Mouse (Mus musculus): ENCODE measurements around the gene Acot7.

Acot7 gene

DNA sequence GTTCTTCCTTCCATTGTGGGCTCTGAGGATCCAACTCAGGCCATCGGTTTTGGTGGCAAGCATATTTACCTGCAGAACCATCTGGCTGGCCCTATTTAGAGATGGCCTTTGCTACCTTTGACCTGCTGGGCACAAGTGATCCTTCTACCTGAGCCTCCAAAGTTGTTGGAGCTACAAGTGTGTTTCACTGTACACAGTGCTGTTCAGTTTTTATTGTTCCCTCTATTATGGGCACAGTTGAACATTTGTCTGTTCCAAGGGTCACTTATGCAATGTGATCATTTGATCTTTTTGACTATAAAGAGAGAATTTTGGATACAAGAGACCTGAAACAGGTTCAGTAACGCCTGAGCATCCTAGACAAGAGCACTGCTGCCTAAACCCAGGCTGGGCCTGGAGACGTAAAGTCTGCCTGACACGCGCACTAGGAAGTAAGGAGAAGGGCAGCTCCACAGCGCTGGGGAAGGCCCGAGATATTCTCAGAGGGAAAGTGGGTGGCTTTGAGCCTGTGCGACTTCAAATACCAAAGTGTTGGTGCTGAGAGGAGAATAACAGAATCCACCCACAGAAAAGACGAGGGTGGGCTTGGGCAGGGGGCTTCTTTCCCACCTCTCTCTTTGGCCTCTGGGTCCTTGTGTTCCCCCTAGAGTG, 65.4 kb downstream of the Acot7 start:
- in situ Hi-C loops (cut with MboI, MseI) = no loop called here

DNA sequence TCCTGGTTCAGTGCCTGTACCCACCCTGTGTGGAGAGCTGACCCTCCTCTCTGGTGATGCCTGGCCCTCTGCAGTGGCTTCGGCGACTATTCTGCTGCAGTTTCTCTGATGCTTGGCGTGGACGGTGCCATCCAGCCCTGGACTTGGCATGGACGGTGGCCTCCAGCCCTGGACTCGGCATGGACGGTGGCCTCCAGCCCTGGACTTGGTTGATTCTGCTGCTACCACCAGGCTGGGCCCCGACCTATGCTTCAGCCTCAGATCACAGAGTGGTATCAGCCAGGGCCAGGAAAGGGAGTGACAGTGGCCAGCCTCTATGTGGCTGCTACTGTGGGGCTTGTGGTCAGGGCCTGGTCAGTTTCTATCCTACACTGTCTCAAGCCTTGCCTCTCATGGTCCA, 66.0 kb downstream of the Acot7 start:
- in situ Hi-C loops (cut with MboI, MseI) = no loop called here

GRCm38 (mm10) chr4:152244545-152245522, 66.9 kb downstream of the Acot7 start:
- in situ Hi-C loops (cut with MboI, MseI) = no loop called here

- in situ Hi-C loops (cut with MboI, MseI) = no loop called here
These were observed 68.1 kb downstream of the Acot7 start for GRCm38 (mm10) chr4:152246011-152246410.

DNA sequence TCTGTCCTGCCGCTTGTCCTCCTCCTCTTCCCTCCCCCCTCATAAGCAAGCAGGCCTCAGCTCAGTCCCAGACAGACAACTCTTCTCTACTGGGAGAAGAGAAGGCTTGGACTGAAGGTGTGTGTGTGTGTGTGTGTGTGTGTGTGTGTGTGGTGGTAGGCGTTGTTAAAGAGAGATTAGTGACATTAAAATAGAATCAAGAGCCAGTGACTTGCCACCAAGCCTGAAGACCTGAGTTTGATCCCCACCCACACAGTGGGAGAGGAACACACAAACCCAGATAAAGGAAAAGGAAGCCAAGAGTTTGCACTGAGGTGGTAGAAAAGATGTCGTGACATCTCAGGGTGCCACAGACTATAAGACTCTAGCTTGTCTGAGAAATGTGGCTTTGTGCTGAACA, 69.3 kb downstream of the Acot7 start:
- in situ Hi-C loops (cut with MboI, MseI) = no loop called here

DNA sequence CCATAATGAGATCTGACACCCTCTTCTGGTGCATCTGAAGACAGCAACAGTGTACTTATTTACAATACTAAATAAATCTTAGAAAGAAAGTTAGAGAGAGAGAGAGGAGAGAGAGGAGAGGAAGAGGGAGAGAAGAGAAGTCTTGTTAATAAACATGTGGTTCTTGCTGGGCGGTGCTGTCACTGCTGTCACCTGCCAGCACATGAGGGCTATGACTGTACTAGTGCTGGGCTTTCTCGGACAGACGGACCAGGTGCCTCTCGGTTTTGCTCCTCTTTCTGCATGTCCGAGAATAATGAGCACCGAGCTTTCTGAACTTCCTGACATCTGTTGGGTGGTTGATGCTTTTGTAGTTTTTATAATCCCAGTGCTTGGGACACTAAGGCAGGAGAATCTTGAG, 72.7 kb downstream of the Acot7 start:
- in situ Hi-C loops (cut with MboI, MseI) = no loop called here

DNA sequence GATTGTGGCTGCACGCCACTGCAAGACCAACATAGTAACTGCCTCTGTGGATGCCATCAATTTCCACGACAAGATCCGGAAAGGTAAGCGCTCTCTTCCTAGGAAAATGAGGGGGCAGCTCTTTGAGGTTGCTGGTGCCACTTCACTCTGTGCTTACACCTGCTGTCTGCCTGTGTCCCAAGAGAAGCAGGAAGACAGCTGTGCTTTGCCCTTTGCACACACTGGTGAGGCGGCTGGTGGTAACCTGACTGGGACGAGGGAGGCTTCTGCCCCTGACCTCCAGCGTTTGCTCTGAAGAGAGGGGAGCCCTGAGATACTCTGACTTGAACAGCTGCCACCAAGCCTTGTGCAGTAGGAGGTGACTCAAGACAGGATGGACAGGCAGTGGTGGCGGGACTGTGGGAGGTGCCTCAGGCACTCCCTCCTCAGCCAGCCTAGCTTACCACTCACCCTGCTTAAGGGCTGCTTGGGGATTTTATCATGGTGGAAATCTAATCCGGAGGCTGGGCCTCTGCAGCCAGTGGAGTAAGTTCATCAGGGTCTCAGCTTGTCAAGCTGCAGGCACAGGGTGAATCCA, 75.3 kb downstream of the Acot7 start:
- in situ Hi-C loops (cut with MboI, MseI) = no loop called here

- in situ Hi-C loops (cut with MboI, MseI) = no loop called here
These were observed 79.1 kb downstream of the Acot7 start for GRCm38 (mm10) chr4:152257070-152257469.

DNA sequence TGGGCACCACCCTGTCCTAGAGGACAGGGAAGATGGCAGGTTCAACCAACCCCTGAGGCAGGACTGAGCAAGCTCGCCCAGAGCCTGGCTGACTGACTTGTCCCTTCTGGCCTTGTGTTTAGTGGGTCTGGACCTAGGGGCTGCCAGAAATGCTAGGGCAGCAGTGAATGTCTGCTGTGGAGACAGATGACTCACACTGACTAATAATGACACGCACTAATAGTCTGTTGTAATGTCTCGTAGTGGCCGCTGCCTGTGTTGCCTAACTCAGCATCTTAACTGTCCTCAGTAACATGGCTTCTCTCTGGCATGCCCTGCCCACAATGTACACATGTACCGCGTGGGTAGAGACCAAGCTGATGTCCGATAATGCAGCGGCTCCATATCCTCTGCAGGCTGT, 82.5 kb downstream of the Acot7 start:
- in situ Hi-C loops (cut with MboI, MseI) = no loop called here

- in situ Hi-C loops (cut with MboI, MseI) = no loop called here
These were observed 84.3 kb downstream of the Acot7 start for GRCm38 (mm10) chr4:152262187-152262586.

DNA sequence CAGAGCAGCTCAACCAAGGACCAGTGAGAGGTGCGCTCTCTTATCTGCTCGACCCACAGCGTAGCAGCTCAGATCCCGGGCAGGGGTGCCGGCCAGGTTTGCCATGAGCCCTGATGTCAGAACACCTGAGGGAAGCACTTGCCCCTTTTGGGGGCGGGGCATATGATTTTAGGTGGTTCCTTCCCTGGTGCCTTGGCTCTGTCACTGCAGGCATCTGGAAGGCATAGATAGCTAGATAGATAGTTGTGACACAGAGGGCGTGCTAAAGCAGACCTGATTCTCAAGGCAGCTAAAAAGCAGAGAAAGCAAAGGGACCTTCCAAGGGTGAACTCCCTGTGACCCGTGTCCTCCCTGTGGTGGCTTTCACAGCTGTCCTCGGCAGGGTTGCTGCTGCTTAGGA, 85.2 kb downstream of the Acot7 start:
- in situ Hi-C loops (cut with MboI, MseI) = no loop called here

- in situ Hi-C loops (cut with MboI, MseI) = no loop called here
These were observed 85.7 kb downstream of the Acot7 start for GRCm38 (mm10) chr4:152263512-152264176.

GRCm38 (mm10) chr4:152264177-152264530, 86.2 kb downstream of the Acot7 start:
- in situ Hi-C loops (cut with MboI, MseI) = no loop called here

DNA sequence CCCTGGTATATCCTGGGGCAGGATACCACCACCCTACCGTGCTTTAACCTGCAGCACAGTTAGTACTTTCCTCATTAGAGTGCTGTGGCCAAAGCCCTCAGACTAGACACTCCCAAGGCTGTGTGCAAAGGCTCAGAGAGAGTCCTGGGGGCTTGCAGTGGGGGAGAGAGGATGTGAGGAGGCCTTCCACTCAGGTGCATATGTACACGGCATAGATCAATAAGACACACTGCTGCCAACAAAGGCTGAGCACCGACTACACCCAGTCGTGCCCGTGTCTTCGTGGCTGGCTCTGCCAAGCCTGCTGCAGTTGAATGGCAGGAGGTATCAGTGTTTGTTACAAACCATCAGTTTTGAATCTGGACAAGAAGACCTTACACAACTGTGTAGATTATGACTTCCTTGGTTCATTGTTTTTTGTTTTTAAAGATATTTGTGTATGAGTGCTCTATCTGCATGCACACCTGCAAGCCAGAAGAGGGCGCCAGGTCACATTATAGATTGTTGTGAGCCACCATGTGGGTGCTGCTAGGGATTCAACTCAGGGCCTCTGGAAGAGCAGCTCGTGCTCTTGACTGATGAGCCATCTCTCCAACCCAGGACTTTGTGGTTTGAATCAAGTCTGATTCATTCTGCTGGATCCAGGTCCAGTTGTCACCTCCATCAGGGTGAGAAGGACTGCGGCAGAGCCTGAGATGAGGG, 87.1 kb downstream of the Acot7 start:
- in situ Hi-C loops (cut with MboI, MseI) = no loop called here

GRCm38 (mm10) chr4:152265791-152266190, 87.9 kb downstream of the Acot7 start:
- in situ Hi-C loops (cut with MboI, MseI) = no loop called here

DNA sequence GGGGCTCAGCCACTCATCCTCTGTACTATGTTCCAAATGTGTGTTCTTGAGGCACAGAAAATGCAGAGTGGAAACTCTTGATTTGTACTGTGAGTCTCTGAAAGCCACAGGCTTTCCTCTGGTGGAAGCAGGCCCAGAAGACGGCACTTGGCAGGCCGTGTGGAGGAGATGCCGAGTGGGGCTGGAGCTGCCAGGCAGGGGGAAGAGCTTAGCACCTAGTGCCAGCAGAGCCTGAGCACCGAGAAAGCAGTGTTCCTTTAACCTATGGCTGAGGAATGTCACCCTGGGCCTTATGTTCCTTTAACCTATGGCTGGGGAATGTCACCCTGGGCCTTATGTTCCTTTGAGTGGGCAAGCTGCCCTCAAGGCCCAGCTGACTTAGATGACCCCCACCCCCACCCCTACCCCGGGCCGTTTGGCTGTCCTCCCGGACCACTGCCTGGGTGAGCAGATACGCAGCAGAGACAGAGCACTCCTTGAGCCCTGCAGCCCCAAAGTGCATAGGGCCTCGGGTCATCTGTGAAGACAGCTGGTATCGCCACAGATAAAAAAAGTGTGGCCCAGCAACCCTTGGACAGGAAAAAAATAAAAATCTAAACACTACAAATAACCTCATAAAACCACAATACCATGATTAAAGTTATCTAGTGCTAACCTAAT, 88.4 kb downstream of the Acot7 start:
- in situ Hi-C loops (cut with MboI, MseI) = no loop called here

DNA sequence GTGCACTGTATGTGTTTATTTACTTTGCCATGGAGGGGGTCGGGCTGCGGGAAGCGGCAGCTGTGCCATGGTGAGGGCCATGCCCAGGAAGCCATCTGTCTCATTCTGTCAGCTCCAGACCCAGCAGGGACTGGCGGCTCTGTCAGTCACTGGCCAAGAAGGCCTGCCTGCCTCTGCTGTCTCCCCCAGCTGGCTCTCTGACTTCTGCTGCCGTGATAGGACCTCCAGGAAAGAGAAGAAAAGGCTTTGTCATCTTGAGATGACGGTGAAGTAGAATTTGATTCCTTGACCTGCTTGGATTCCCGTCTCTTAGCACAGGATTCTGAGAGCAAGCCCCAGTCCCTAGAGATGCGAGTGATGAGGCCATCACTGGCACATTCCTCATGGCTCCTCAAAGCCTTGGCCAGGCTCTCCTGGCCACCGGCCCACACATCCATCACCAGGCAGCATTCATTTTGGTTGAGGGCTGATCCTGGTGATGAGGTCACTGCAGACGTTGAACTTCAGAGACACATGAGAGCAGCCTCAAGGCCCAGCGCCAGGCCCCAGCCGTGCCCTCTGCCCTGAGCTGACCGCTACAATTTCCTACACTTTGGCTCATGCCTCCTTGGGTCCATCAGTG, 89.9 kb downstream of the Acot7 start:
- in situ Hi-C loops (cut with MboI, MseI) = no loop called here

- in situ Hi-C loops (cut with MboI, MseI) = no loop called here
These were observed 92.0 kb downstream of the Acot7 start for GRCm38 (mm10) chr4:152269967-152270366.

- in situ Hi-C loops (cut with MboI, MseI) = no loop called here
These were observed 92.7 kb downstream of the Acot7 start for GRCm38 (mm10) chr4:152270599-152270998.

- in situ Hi-C loops (cut with MboI, MseI) = no loop called here
These were observed 93.4 kb downstream of the Acot7 start for GRCm38 (mm10) chr4:152271334-152271733.

GRCm38 (mm10) chr4:152272006-152272405, 94.1 kb downstream of the Acot7 start:
- in situ Hi-C loops (cut with MboI, MseI) = no loop called here

Data from T-helper 1 cell (primary cell).